Mouse (Mus musculus) heart, postnatal 0 days (tissue): ENCODE measurements around the gene Elf1.

ENCODE experiments used
- CTCF ChIP-seq: IDR thresholded peaks from 2 replicates; pipeline ENCODE4 v1.5.1; 2016; ENCODE audit warnings: antibody characterized with exemption, control low read depth, low read depth
- EP300 ChIP-seq: IDR thresholded peaks from 2 replicates; pipeline ENCODE4 v1.6.1; 2016; ENCODE audit warnings: antibody characterized with exemption, low read depth

DNA sequence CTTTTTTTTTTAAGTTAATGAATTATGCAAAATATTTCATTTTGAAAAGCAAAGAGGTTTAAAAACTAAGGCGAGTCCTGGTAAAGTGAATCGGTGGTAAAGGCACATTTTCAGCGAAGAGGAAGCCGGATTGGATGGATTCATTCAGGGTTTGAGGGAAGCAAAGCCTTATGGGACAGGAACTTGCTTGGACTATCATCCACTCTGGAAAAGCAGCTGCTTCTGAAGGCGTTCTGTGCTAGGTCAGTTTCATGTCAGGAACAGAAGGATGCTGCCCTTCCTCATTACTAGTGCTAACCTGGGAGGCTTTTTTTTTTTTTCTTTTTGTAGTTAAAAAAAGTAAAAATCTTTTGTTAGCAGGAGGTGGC is 35.2 kb downstream of the Elf1 start:
- TF ChIP-seq CTCF (no peak), EP300 (no peak)
